9 mouse cellular contexts compared by ENCODE assay signal in genomic region chr14:123352973-123353372, GRCm38 (mm10).
DNase-seq lines count a peak whose midpoint lies in the region; ATAC-seq lines count a peak whose summit lies in the region.
"Had no signal": no experiment of that assay in that cellular context is flagged by ENCODE, and none has a peak within 500 bp of the region (broad histone marks: within the 10 kb centered on the region; RNA-seq: fewer than 3 reads in every experiment).

No protein-coding gene starts in this region.

- 17% methylated on average over 6 of the region's 6 CpGs for WGBS in midbrain, embryonic 15.5 days

- no peak overlapping the region for H3K9ac ChIP-seq in midbrain, embryonic 15.5 days
- H3K9ac ChIP-seq: embryonic facial prominence, embryonic 12.5 days; liver, embryonic 15.5 days had no signal

- peak; percentile 26 to 36 for DNase-seq in left cerebral cortex, postnatal 10 days (ENCODE audit: extremely low spot score in 1 of 2, low spot score in 2 of 2)
- no peak for DNase-seq in left cerebral cortex, adult 8-10 months (ENCODE audit: low spot score in 2 of 2)
- DNase-seq in ZHBTc4 (ENCODE audit: low read depth, low spot score), result peak; percentile 61
- DNase-seq in embryo, embryonic 11.5 days (ENCODE audit: low read depth, low spot score), result peak; percentile 43
- peak; percentile 38 for DNase-seq in kidney, adult 9 months
- no peak for DNase-seq in Muller cell, postnatal 12 days (ENCODE audit: inconsistent ontology term)

- H3K27me3 ChIP-seq in midbrain, embryonic 15.5 days (replicated peaks), result no peaks in the 10 kb centered on the region
- H3K27me3 ChIP-seq: embryonic facial prominence, embryonic 12.5 days; liver, embryonic 15.5 days had no signal

- H3K4me2 ChIP-seq in midbrain, embryonic 15.5 days, result no peak overlapping the region
- H3K4me2 ChIP-seq: embryonic facial prominence, embryonic 12.5 days; liver, embryonic 15.5 days had no signal

- no peaks in the 10 kb centered on the region for H3K9me3 ChIP-seq in midbrain, embryonic 15.5 days
- H3K9me3 ChIP-seq: embryonic facial prominence, embryonic 12.5 days; liver, embryonic 15.5 days had no signal

- no peaks in the 10 kb centered on the region for H3K36me3 ChIP-seq in midbrain, embryonic 15.5 days (replicated peaks)
- H3K36me3 ChIP-seq: embryonic facial prominence, embryonic 12.5 days; liver, embryonic 15.5 days had no signal

- H3K4me3 ChIP-seq in midbrain, embryonic 15.5 days, result no peak overlapping the region
- H3K4me3 ChIP-seq: embryonic facial prominence, embryonic 12.5 days; liver, embryonic 15.5 days had no signal

- peak; percentile 90 for ATAC-seq in midbrain, embryonic 15.5 days (replicated peaks)

- intact Hi-C loops in left cerebral cortex, postnatal 10 days (cut with DNase I), result no loop called here

- H3K27ac ChIP-seq in midbrain, embryonic 15.5 days, result no peak overlapping the region
- H3K27ac ChIP-seq: embryonic facial prominence, embryonic 12.5 days; liver, embryonic 15.5 days had no signal

- H3K4me1 ChIP-seq in midbrain, embryonic 15.5 days, result no peaks in the 10 kb centered on the region
- H3K4me1 ChIP-seq: embryonic facial prominence, embryonic 12.5 days; liver, embryonic 15.5 days had no signal

Comparison
In these comparisons a context has a peak if more than half of its experiments do, and no peak if none do; other contexts are left out.
1. DNase-seq: peak in left cerebral cortex, postnatal 10 days (2 of 2), ZHBTc4 (single experiment), embryo, embryonic 11.5 days (single experiment) and kidney, adult 9 months (single experiment); none in left cerebral cortex, adult 8-10 months (0 of 2) and Muller cell, postnatal 12 days (single experiment).